Mouse (Mus musculus): ENCODE results near the gene Anxa3.

DNA sequence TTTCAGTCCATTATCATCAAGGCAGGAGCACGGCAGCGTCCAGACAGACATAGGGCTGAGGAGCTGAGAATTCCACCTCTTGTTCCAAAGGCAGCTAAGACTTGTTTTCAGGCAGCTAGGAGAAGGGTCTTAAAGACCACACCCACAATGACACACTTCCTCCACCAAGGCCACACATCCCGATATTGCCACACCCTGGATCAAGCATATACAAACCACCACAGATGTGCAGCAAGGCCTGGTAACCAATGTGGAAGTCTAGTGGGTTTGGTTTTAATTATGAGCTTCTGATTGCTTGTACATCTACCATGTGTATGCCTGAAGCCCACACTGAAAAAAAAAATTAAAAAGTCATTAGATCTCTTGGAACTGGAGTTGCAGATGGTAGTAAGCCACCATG is 95.3 kb downstream of the Anxa3 start:
- no peak for TF ChIP-seq POLR2A (IDR thresholded peaks at IDR 0.05; ENCODE audit: low read depth, low read length)
- TF ChIP-seq CTCF (conservative IDR thresholded peaks at IDR 0.05; ENCODE audit: insufficient read depth, insufficient read length, low read depth, low read length), result no peak

All from kidney, adult 2 months (tissue).